Mouse (Mus musculus) layer of hippocampus, adult 18-20 months (tissue): ENCODE results near the gene Serpina3b. TPM values are rescaled to one million over a fixed set of nuclear protein-coding genes. Genes with fewer than 3 reads are reported as not detected.

Experiments used
- DNase-seq, 2 experiments: peaks; one replicate each; pipeline ENCODE4 v3.0.0; 2022; ENCODE audit warnings: low spot score in 2 of 2
- total RNA-seq, 2 experiments: library from RNA; stranded (reverse); gene quantifications; 2 replicates each; pipeline ENCODE4 v1.2.3; 2021

Serpina3b gene
- total RNA-seq, 2 experiments from 2014 or later: not detected

DNA sequence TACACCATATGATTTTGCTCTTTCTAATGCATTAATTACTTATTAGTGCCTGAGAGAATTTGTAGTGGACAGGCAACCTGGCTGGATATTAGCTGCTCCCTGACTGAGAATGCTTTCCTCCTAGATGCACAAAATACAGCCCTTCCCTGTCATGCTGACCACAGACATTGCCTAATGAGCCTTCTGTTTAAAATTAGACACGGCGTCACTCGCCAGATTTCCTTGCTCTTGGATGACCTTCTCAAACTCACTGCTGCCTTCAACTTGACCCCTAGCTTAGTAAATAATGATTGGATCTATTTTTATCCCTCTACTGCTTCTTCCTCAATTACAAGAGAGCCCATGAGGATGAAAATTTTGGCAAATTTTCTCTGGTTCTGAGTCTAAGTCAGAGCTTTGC is 47.0 kb downstream of the Serpina3b start:
- DNase-seq: no peak

DNA sequence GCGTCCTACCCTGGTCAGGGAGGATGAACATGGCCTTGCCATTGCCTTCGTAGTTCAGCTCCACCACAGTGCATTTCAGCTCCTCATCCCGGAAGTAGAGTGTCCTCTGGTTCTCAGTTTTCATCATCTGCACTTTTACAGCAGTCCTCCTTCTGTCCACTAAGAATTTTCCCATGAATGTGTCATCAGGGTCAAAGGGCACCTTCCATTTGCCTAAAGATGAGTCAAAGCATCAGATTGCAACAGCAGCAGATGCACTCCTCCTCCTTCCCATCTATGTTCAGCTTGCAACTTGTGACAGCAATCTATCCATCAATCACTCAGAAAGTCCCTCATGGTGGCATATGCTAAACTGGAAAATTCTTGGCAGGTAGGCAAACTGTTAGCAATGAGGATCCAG is 47.8 kb downstream of the Serpina3b start:
- peak in 1 of 2 experiments; percentile 31 for DNase-seq

DNA sequence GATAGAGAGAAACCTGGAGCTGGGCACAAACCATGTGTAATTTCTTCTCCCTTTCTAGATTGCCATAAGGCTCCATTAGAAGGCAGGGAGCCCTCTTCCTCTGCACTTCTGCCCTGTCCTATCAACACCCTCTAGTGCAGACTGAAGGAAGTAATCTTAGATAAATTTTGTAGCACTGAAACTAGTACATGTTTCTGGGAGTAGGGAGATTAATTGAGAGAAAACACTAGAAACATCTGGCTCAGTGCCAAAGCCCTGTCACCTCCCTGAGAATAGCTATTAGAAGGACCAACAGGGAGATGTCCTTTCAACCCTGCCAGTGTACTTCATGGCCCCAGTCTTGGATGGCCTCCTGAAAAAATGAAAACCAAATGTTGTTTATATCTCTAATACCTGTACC is 50.8 kb downstream of the Serpina3b start:
- DNase-seq: no peak

DNA sequence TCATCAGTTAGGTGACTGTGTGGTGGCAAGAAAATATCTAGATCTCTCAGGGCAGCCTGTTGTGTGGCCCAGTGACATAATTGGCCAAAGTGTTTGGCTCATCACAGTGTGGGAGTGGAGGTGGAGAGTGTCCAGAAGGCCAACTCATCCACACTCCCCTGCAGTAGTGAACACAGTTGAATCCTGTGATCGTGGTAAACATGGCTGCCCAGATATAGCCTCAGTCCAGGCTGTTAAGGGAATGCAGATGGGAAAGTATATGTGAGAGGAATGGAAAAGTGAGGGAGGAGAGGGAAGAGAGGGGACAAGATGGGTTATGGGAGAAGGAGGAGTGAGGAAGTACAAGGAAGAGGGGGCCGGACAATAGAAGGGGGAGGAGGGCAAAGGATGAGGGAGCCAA is 51.2 kb downstream of the Serpina3b start:
- DNase-seq: no peak

DNA sequence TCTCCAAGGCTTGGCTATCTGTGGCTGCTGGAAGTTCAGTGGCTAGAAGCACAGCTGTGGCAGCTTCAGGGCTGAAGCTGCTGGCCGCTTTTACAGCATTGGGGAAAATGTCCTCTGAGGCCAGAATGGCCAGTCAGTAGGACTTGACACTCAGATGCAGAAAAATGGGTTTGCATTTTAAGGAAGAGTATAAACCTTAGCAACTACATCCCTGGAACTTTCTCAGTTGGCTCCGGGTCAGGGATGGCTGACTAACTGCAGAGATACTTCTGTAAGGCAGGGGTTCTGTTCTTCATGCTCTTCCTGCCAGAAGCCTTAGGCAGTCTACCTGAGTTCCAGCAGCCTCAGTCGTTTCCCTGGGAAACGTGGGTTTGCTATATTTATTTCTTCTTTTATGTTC is 57.2 kb downstream of the Serpina3b start:
- no peak for DNase-seq

DNA sequence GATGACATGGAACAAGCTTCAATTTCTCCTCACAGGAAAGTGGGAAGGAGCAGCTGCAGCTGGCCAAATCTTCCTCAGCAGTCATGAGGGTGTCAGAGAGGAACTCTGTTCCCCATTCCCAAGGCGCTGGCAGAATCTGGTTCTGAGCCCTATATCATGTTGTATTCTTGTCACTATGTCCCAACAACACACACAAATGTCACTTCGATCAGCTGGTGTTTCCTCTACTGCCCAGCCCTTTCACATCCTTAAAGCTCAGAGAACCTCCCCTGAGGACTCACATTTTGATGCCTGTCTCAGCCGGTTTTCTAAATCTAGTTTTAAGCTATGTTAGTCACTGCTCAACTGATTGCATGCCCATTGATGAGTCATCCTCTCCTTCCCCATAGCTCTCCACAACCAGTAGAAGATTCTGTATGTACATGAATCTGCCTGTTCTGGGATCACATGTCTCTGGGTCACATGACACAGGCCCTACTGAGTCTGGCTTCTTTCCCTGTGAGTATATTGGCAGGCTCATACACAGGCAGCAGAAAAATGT is 58.3 kb downstream of the Serpina3b start:
- peak in 1 of 2 experiments; percentile 10 for DNase-seq

Other genes starting within 250 kb of the Serpina3b start
- not detected for gene Serpina1c, start 223.1 kb upstream of the Serpina3b start, total RNA-seq
- not detected for gene Serpina1e, start 169.0 kb upstream of the Serpina3b start, total RNA-seq
- gene Serpina11, start 138.0 kb upstream of the Serpina3b start, total RNA-seq: not detected
- gene Serpina9, start 114.2 kb upstream of the Serpina3b start, total RNA-seq: under 1 TPM in 1 of 2 experiments, not detected in 1; 0.32 TPM
- not detected for gene Serpina12, start 83.6 kb upstream of the Serpina3b start, total RNA-seq
- gene Serpina5, start 26.9 kb upstream of the Serpina3b start, total RNA-seq: not detected
- gene Serpina3a, start 15.3 kb upstream of the Serpina3b start, total RNA-seq: not detected
- gene Serpina3c, start 25.9 kb downstream of the Serpina3b start, total RNA-seq: under 1 TPM; 0.20 to 0.37 TPM
- gene Serpina3f, start 86.5 kb downstream of the Serpina3b start, total RNA-seq: not detected
- 1 to 10 TPM; 2.7 to 3.5 TPM for gene Serpina3g, start 108.2 kb downstream of the Serpina3b start, total RNA-seq
- under 1 TPM; 0.79 to 0.84 TPM for gene Serpina3i, start 135.1 kb downstream of the Serpina3b start, total RNA-seq
- not detected for gene Serpina3j, start 186.6 kb downstream of the Serpina3b start, total RNA-seq
- not detected for gene Serpina3k, start 210.5 kb downstream of the Serpina3b start, total RNA-seq
- under 1 TPM; 0.36 to 0.37 TPM for gene Serpina3m, start 210.5 kb downstream of the Serpina3b start, total RNA-seq